Mouse (Mus musculus) small intestine, adult 2 months (tissue): ENCODE data around the gene Rufy1. TPM values are rescaled to one million over a fixed set of nuclear protein-coding genes. Genes with fewer than 3 reads are reported as not detected.

Experiments used
- H3K27ac ChIP-seq: fragments of 200-500 bp; 2 replicates; pipeline ENCODE4 v1.5.1; 2012; ENCODE audit warnings: low read depth, low read length, control low read depth, inconsistent platforms; ENCODE audit not compliant: insufficient read depth
- H3K27me3 ChIP-seq: fragments of 200-500 bp; 2 replicates; pipeline ENCODE4 v1.6.1; 2012; ENCODE audit warnings: mild to moderate bottlenecking, moderate library complexity, low read length, inconsistent platforms; ENCODE audit not compliant: control insufficient read depth, insufficient read depth
- H3K36me3 ChIP-seq: fragments of 200-500 bp; 2 replicates; pipeline ENCODE4 v1.6.1; 2012; ENCODE audit warnings: mild to moderate bottlenecking, low read length, control low read depth, inconsistent platforms; ENCODE audit not compliant: control insufficient read depth, insufficient read depth
- H3K4me1 ChIP-seq: fragments of 200-500 bp; 2 replicates; pipeline ENCODE4 v1.6.1; 2012; ENCODE audit warnings: low read length, inconsistent platforms, mixed read lengths; ENCODE audit not compliant: control insufficient read depth, insufficient read depth, insufficient read length
- H3K4me3 ChIP-seq: fragments of 200-500 bp; 2 replicates; pipeline ENCODE4 v1.5.1; 2012; ENCODE audit warnings: low read depth, mild to moderate bottlenecking, control low read depth, inconsistent platforms, low read length, moderate library complexity
- CTCF ChIP-seq: fragments of 200-500 bp; IDR thresholded peaks from 2 replicates; pipeline ENCODE4 v1.5.1; 2012; ENCODE audit warnings: low read depth, mild to moderate bottlenecking, control low read depth, inconsistent platforms, low read length, moderate library complexity, mixed read lengths; ENCODE audit not compliant: insufficient replicate concordance, insufficient read length; ENCODE audit errors: extremely low read depth
- POLR2A ChIP-seq: fragments of 200-500 bp; IDR thresholded peaks from 2 replicates; pipeline ENCODE4 v1.6.1; 2012; ENCODE audit warnings: low read depth, mild to moderate bottlenecking, control low read depth, inconsistent platforms, low read length, moderate library complexity
- WGBS: fragments of 180-500 bp; shearing (Covaris S2); methylation state at CpG from one replicate; pipeline ENCODE4 v1.1.7; 2018; 5-methylcytosine and 5-hydroxymethylcytosine counted together
- polyA plus RNA-seq: library from polyadenylated mRNA; depleted of rRNA; stranded (reverse); fragments of >200 nt; gene quantifications from 2 replicates; pipeline ENCODE4 v1.2.3, GENCODE M21; 2012

Rufy1 gene
- polyA plus RNA-seq, 1 experiment, result 15.8 TPM

DNA sequence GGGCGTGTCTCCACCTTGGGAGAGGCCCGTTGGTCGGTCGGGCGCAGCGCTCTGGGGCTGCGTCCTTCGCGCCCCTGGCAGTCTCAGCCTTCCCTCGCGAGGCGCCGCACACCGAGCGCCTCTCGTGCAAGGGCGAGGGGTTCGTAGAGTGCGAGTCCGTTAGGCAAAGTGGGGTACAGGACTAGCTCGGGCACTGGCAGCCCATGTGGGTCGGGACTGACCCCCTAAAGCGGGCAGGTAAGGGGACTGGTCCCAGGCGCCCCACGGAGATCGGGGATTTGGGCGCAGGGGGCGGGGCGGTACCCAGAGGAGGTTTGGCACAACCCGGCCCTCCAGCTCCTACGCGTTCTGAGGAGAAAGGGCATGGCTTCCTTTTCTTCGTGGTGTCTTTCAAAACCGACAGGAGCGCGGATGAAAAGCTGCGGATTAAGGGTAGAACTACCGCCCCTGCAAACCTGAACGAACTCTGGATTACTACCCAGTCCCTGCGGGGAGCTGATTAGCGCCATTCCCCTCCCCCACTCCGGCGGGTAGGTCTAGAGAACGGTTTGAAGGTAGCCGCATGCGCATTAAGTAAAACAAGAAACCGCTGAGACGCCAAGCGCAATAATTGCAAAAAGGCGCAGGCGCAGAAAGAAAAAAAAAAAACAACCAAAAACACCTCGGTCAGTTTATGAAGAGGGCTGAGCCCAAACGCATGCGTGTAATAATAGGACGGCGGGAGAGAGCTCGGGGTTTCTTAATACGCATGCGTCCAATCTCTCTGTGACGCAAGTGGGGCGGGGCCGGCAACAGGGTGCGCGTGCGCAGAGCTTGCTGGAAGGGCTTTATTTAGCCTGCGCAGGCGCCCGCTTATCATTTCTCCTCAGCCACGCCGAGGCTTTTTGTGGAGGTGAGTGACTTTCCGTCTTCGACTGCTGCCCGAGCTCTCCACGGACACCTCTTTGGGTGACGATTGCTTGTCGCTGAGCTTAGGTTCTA is 53.7 kb downstream of the Rufy1 start, which contains the start of gene Hnrnph1:
Hnrnph1 (plus strand) TSS at position 80 of the 981 bp plus-strand sequence.
- H3K27me3 ChIP-seq, result no peaks in the 10 kb centered on the region
- peaks cover 6% of the 10 kb centered on the region; the same call in 1 of the 2 replicates for H3K4me1 ChIP-seq
- peak within 1 kb of the TSS; percentile 94 for H3K27ac ChIP-seq
- under 1% methylated on average over 76 of the region's 76 CpGs for WGBS
- peak; percentile 98 for TF ChIP-seq POLR2A
- TF ChIP-seq CTCF, result no peak
- H3K4me3 ChIP-seq, result peak within 1 kb of the TSS; percentile 83
- H3K36me3 ChIP-seq, result peaks cover 12% of the 10 kb centered on the region

GRCm38 (mm10) chr11:50376156-50376790 is 54.7 kb downstream of the Rufy1 start:
- Histone ChIP-seq H3K4me3 (peak overlapping the region; percentile 83; the same call in 1 of the 2 replicates), H3K4me1 (peaks cover 7% of the 10 kb centered on the region; the same call in 1 of the 2 replicates), H3K36me3 (peaks cover 9% of the 10 kb centered on the region), H3K27me3 (no peaks in the 10 kb centered on the region), H3K27ac (peak overlapping the region; percentile 94)
- 37% methylated on average over 10 of the region's 10 CpGs for WGBS
- TF ChIP-seq POLR2A, result no peak
- no peak for TF ChIP-seq CTCF

- peaks cover 7% of the 10 kb centered on the region; the same call in 1 of the 2 replicates for H3K4me1 ChIP-seq
- H3K27me3 ChIP-seq, result no peaks in the 10 kb centered on the region
- H3K27ac ChIP-seq, result no peak overlapping the region
- H3K36me3 ChIP-seq, result peaks cover 6% of the 10 kb centered on the region
- 96% methylated on average over 5 of the region's 5 CpGs for WGBS
- H3K4me3 ChIP-seq, result no peak overlapping the region
- TF ChIP-seq CTCF (no peak), POLR2A (no peak)
Measured at GRCm38 (mm10) chr11:50375421-50375820, 55.5 kb downstream of the Rufy1 start.

GRCm38 (mm10) chr11:50374286-50375015 is 56.5 kb downstream of the Rufy1 start:
- H3K27me3 ChIP-seq, result no peaks in the 10 kb centered on the region
- H3K36me3 ChIP-seq, result peaks cover 2% of the 10 kb centered on the region; the same call in 1 of the 2 replicates
- H3K27ac ChIP-seq, result no peak overlapping the region
- H3K4me1 ChIP-seq, result peaks cover 5% of the 10 kb centered on the region; the same call in 1 of the 2 replicates
- H3K4me3 ChIP-seq, result no peak overlapping the region
- TF ChIP-seq CTCF (no peak), POLR2A (no peak)
- WGBS, result 95% methylated on average over 13 of the region's 13 CpGs

- Histone ChIP-seq H3K27me3 (no peaks in the 10 kb centered on the region), H3K4me3 (no peak overlapping the region), H3K36me3 (no peaks in the 10 kb centered on the region), H3K27ac (no peak overlapping the region), H3K4me1 (0 out of 2 replicates have a peak, but pooled peaks cover 2% of the 10 kb centered on the region)
- 95% methylated on average over 1 of the region's 1 CpGs for WGBS
- TF ChIP-seq CTCF, result no peak
Measured at GRCm38 (mm10) chr11:50373621-50374020, 57.3 kb downstream of the Rufy1 start.

DNA sequence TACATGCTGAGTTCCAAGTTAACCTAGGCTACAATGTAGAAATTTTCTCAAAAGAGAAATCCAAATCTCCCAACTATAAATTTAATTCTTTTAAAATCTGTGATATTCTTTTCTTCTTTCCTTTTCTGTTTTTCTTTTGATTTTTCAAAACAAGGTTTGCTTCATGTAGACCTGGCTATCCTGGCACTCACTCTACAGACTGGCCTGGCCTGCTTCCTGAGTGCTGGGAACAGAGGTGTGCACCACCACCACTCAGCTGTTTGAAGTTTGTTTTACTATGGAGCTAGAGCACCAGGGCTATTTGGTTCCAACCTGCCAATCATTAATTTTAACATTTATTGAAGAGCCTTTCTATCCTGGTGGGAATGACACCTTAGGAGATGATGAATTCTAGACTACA is 57.8 kb downstream of the Rufy1 start:
- 0 out of 2 replicates have a peak, but pooled peaks cover 2% of the 10 kb centered on the region for H3K4me1 ChIP-seq
- no peak overlapping the region for H3K27ac ChIP-seq
- no peaks in the 10 kb centered on the region for H3K36me3 ChIP-seq
- no peaks in the 10 kb centered on the region for H3K27me3 ChIP-seq
- TF ChIP-seq POLR2A (no peak), CTCF (no peak)
- H3K4me3 ChIP-seq, result no peak overlapping the region

DNA sequence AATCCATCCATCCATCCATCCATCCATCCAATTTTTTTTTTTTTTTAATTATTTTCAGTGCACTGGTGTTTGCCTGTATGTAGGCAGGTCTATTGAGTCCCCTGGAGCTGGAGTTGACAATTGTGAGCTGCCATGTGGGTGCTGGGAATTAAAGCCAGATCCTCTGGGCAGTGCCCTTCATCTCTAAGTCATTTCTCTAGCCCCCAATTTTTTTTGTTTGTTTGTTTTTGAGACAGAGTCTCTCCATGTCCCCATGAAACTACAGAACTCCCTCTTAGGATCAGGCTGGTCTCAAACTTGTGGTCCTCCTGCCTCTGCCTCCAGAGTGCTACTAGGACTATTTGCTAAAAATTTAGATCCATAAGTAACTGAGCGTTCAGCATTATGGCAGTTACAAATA is 59.0 kb downstream of the Rufy1 start:
- no peak for TF ChIP-seq CTCF
- TF ChIP-seq POLR2A, result no peak
- Histone ChIP-seq H3K4me3 (no peak overlapping the region), H3K27ac (no peak overlapping the region), H3K4me1 (0 out of 2 replicates have a peak, but pooled peaks cover 2% of the 10 kb centered on the region), H3K27me3 (no peaks in the 10 kb centered on the region), H3K36me3 (no peaks in the 10 kb centered on the region)
- WGBS, result 98% methylated on average over 1 of the region's 1 CpGs
